In genomic region chr1:39217584-39217983, GRCm38 (mm10) we compare ENCODE assay signal across 14 mouse cellular contexts. TPM values are rescaled to one million over a fixed set of nuclear protein-coding genes. Genes with fewer than 3 reads are reported as not detected.
A peak's percentile ranks its signal among the peaks of the same experiment; 100 is the strongest.
DNase-seq lines count a peak whose midpoint lies in the region; ATAC-seq and TF ChIP-seq lines count a peak whose summit lies in the region.
"Had no signal": no experiment of that assay in that cellular context is flagged by ENCODE, and none has a peak within 500 bp of the region (broad histone marks: within the 10 kb centered on the region; RNA-seq: fewer than 3 reads in every experiment).

No protein-coding gene starts in this region.

- H3K4me2 ChIP-seq in neural tube, embryonic 15.5 days: no peak overlapping the region
- H3K4me2 ChIP-seq: hindbrain, embryonic 12.5 days; limb, embryonic 15.5 days had no signal

- intact Hi-C loops in left cerebral cortex, adult 2 months (cut with DNase I): no loop called here

- 88% methylated on average over 3 of the region's 3 CpGs for WGBS in bone marrow, adult 2 months
- WGBS in neural tube, embryonic 15.5 days: 83% methylated on average over 3 of the region's 3 CpGs

- peak; percentile 12 for DNase-seq in embryo, embryonic 10.5 days (ENCODE audit: low spot score)
- no peak for DNase-seq in embryo, embryonic 10 days (ENCODE audit: low spot score)
- DNase-seq in left cerebral cortex, adult 2 months (ENCODE audit: extremely low spot score in 1 of 2, low spot score in 2 of 2): no peak
- no peak for DNase-seq in left cerebral cortex, adult 11 months (ENCODE audit: low spot score)
- peak; percentile 11 for DNase-seq in A20 (ENCODE audit: low read depth, low spot score)
- DNase-seq in cerebellum, postnatal 36 days: no peak
- DNase-seq: adrenal gland, postnatal 10 days; spleen, adult 18-20 months had no signal

- H3K4me1 ChIP-seq in bone marrow, adult 2 months (ENCODE audit: control insufficient read depth, insufficient read depth, low read length): no peaks in the 10 kb centered on the region
- no peaks in the 10 kb centered on the region for H3K4me1 ChIP-seq in neural tube, embryonic 15.5 days
- H3K4me1 ChIP-seq: hindbrain, embryonic 12.5 days; limb, embryonic 15.5 days had no signal

- H3K9me3 ChIP-seq in neural tube, embryonic 15.5 days (replicated peaks): no peaks in the 10 kb centered on the region
- H3K9me3 ChIP-seq: hindbrain, embryonic 12.5 days; limb, embryonic 15.5 days; megakaryocyte, embryonic 14.5 days had no signal

- H3K9ac ChIP-seq in neural tube, embryonic 15.5 days (replicated peaks): no peak overlapping the region
- H3K9ac ChIP-seq: hindbrain, embryonic 12.5 days; limb, embryonic 15.5 days had no signal

- TF ChIP-seq POLR2A in bone marrow, adult 2 months (IDR thresholded peaks at IDR 0.05; ENCODE audit: borderline replicate concordance, control insufficient read depth, low read depth, low read length): no peak

- H3K36me3 ChIP-seq in neural tube, embryonic 15.5 days: no peaks in the 10 kb centered on the region
- H3K36me3 ChIP-seq: hindbrain, embryonic 12.5 days; limb, embryonic 15.5 days had no signal

- H3K27ac ChIP-seq in left cerebral cortex, adult 2 months: no peak overlapping the region
- H3K27ac ChIP-seq in bone marrow, adult 2 months (ENCODE audit: control insufficient read depth, insufficient read depth, low read depth, low read length, poor library complexity): no peak overlapping the region
- H3K27ac ChIP-seq in neural tube, embryonic 15.5 days (replicated peaks): no peak overlapping the region
- H3K27ac ChIP-seq: hindbrain, embryonic 12.5 days; limb, embryonic 15.5 days had no signal

- peak; percentile 55 for TF ChIP-seq CTCF in left cerebral cortex, adult 2 months (IDR thresholded peaks at IDR 0.05)
- 0 out of 2 replicates have a peak, but pooled peaks have one; percentile 19 for TF ChIP-seq CTCF in bone marrow, adult 2 months (IDR thresholded peaks at IDR 0.05; ENCODE audit: control insufficient read depth, insufficient read depth, low read length)

- no peak overlapping the region for H3K4me3 ChIP-seq in left cerebral cortex, adult 2 months
- H3K4me3 ChIP-seq in bone marrow, adult 2 months (replicated peaks; ENCODE audit: control insufficient read depth, low read depth, low read length): no peak overlapping the region
- H3K4me3 ChIP-seq in neural tube, embryonic 15.5 days (replicated peaks): no peak overlapping the region
- H3K4me3 ChIP-seq: erythroblast, embryonic 14.5 days; hindbrain, embryonic 12.5 days; limb, embryonic 15.5 days; megakaryocyte, embryonic 14.5 days had no signal

- ATAC-seq in neural tube, embryonic 15.5 days (ENCODE audit: low FRiP score): no peak

- no peaks in the 10 kb centered on the region for H3K27me3 ChIP-seq in neural tube, embryonic 15.5 days (replicated peaks)
- H3K27me3 ChIP-seq: hindbrain, embryonic 12.5 days; limb, embryonic 15.5 days had no signal

RNA-seq across cellular contexts. Expression of gene Npas2, which starts 24.1 kb away (rescaled TPM):
- total RNA-seq in left cerebral cortex, adult 2 months (2021): 10 to 100 TPM; 65.7 to 75.6 TPM
- polyA plus RNA-seq in bone marrow, adult 2 months (2011; ENCODE audit: insufficient read depth, insufficient read length, low replicate concordance, missing spikeins): 0.38 TPM in 1 of 2 replicates, not detected in the other
- 1.2 and 1.5 TPM in 2 replicates for polyA plus RNA-seq in neural tube, embryonic 15.5 days (2015; fragmentation: Nextera tagmentation; extraction: Ambion mirVana)
- polyA plus RNA-seq: erythroblast, embryonic 14.5 days had no signal

Comparison
In these comparisons a context has a peak if more than half of its experiments do, and no peak if none do; other contexts are left out.
1. DNase-seq: peak in embryo, embryonic 10.5 days (single experiment) and A20 (single experiment); none in embryo, embryonic 10 days (single experiment), left cerebral cortex, adult 2 months (0 of 2), left cerebral cortex, adult 11 months (single experiment) and cerebellum, postnatal 36 days (0 of 2).